Mouse (Mus musculus): Measurements from ENCODE around the gene Zfp281.

Gene Zfp281

GRCm38 (mm10) chr1:136658456-136659227 lies 33.9 kb downstream of the Zfp281 start:
- DNase-seq (ENCODE audit: low spot score in 2 of 2): no peak

- no peak for DNase-seq (ENCODE audit: low spot score in 2 of 2)
Measured at GRCm38 (mm10) chr1:136659337-136659736, 34.6 kb downstream of the Zfp281 start.

- DNase-seq (ENCODE audit: low spot score in 2 of 2): no peak
Measured at GRCm38 (mm10) chr1:136659917-136660316, 35.2 kb downstream of the Zfp281 start.

DNA sequence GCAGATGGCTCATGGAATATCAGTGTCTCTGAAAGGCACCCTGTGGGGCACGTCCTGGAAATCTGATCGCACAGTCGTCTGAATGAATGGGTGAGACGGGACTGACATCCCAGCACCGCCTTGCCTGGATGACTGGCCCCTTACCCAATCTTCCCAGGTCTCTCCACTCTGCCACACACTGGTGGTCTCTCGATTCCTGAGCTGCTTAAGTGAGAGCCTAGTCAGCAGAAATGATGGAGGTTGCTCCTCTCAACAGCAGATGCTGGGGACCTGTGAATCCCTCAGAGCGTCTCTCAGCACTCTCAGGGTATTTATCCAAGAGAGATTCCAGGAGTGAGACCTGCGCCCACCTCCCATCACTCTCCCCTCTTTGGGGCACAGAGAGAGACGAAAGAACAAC lies 36.8 kb downstream of the Zfp281 start:
- no peak for DNase-seq (ENCODE audit: low spot score in 2 of 2)

DNA sequence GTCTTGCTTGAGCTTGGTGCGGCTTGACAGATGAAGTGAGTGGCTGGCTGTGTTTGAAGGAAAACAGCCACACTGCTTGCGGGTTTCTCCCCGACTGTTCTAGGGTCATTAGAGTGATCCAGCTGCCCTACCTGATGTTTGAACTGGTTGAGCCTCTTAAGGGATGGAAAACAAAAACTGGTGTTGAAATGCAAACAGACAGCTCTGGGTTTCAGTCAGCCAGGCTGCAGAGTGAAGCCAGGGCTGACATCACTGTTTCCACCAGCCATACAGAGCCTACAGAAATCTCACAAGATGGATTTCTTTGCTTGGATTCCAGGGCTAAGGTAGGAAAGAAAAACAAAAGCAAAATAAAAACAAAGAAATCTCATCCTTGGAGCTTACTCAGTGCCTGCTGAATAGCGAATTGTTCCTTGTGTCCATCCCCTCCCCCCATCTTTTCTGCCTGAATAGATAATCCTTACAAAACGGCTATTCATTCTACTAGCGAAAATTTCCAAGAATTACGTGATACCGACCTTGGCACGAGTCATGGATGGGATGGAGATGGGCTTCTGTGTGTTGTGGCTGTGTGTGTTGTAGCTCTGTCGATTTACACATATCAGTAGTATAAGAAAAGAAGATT lies 37.4 kb downstream of the Zfp281 start:
- DNase-seq (ENCODE audit: low spot score in 2 of 2): no peak

- no peak for DNase-seq (ENCODE audit: low spot score in 2 of 2)
Measured at GRCm38 (mm10) chr1:136664921-136665582, 40.4 kb downstream of the Zfp281 start.

DNA sequence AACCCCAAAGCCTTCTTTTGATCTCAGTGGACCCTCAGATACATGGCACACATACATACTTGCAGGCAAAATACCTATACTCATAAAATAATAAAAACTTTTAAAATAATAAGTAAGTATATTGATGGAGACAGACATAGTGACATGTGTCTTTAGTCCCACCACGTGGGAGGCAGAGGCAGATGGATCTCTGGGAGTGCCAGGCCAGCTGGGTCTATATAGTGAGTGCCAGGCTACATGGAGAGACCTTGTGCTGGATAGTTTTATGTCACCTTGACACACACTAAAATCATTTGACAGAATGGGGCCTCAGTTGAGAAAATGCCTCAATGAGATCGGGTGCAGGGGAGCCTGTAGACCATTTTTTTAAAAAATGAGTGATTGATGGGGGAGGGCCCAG lies 41.8 kb downstream of the Zfp281 start:
- DNase-seq (ENCODE audit: low spot score in 2 of 2): no peak

DNA sequence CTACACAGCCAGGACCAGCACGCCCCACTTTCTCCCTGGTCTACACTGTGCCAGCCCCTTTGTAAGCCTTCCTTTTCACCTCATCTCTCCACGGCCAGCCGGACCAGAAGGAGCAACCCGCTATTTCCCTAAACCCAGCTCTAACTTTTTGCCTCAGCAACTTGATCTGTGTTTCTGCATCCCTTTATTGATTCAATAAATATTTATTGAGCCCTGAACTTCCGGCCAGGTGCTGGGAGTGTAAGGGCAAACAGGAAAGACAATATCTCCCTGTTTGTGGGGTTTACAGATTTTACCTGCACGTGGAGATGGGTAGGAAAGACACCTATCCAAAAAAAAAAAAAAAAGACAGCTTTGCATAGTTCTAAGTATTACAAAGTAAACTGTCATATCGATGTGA lies 45.2 kb downstream of the Zfp281 start:
- DNase-seq (ENCODE audit: low spot score in 2 of 2): no peak

GRCm38 (mm10) chr1:136670421-136670820 lies 45.7 kb downstream of the Zfp281 start:
- no peak for DNase-seq (ENCODE audit: low spot score in 2 of 2)

GRCm38 (mm10) chr1:136671767-136672434 lies 47.2 kb downstream of the Zfp281 start:
- no peak for DNase-seq (ENCODE audit: low spot score in 2 of 2)

DNA sequence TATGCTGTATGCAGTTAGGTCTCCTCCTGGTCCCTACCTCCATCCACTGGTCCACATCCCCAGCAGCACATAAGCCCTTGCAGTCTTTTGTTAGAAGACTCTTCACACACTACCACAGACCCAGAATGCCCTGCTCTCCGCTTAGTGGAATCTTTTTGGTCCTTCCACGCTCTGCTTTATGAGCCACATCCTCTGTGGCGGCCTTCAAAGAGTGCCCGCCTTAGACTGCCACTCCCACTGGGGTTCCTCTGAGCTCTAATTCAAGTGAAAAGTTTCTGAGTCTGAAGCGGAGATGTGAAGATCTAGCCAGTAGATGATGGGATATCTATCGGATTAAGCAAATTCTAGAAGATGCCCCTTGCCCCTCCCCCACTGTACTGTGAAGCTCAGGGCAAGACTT lies 47.9 kb downstream of the Zfp281 start:
- peak; percentile 40 to 48 for DNase-seq (ENCODE audit: low spot score in 2 of 2)

DNA sequence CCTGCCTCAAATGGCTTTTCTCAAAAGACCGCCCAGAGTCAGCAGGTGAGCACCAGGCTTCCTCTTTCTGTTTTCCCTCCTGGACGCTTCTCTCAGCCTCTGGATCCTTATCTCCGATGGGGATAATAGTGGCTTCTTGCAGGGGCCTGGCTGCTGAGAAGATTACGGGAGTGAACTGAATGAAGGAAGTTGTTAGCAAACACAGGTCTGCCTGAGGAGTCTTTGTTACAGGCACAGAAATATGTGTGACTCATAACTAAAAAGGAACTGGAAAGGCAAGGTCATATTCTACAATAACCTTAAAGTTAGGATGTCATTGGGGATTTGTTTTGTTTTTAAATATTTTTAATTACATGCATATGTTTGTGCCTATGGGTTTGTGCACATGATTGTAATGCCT lies 48.6 kb downstream of the Zfp281 start:
- DNase-seq (ENCODE audit: low spot score in 2 of 2): no peak

- DNase-seq (ENCODE audit: low spot score in 2 of 2): peak in 1 of 2 experiments; percentile 13
Measured at GRCm38 (mm10) chr1:136674548-136675455, 50.1 kb downstream of the Zfp281 start.

DNA sequence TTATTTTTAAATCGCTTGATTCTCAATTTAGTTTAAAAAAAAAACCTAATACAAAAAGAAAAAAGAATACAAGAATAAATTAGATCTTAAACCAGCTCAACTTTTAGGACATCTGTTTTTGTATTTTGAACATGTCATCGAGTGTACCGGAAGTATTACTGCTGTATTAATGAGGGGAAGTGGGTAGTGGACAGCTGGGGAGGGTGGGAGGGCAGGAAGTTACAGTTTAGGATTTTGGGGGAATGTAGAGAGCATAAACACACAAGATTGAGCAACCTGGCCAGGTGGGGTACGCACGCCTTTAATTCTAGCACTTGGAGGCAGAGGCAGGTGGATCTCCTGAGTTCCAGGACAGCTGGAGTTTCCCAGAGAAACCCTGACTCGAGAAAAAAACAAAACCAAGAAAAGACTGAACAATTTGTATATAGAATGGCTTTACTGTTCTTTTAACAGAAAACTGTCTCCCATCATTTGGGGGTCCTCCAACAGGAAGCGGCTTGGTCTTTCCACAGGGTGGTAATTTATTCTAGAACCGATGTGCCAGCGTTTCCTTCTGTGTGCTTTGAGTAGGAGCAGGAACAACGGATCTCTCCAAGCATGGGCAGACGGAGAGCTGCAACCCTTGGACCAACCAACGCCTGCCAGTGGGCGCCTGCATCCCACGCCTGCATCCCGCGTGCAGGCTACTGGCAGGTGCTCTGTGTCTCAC lies 51.2 kb downstream of the Zfp281 start:
- DNase-seq (ENCODE audit: low spot score in 2 of 2): no peak

DNA sequence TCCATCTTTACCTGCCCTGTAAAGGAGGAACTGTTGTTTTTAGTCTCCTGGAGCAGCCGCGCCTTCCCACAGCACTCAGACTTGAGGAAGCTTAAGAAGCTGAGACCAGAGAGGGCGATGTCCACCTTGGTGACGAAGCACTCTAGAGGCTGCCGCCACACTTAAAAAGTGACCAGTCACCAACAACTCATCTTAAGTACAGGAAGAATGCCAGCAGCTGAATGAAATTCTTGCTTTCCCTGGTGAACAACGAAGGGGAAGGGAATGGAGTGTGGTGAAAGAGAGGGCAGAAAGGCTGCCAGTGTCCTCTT lies 51.7 kb downstream of the Zfp281 start:
- DNase-seq (ENCODE audit: low spot score in 2 of 2): no peak

GRCm38 (mm10) chr1:136677847-136678325 lies 53.2 kb downstream of the Zfp281 start:
- DNase-seq (ENCODE audit: low spot score in 2 of 2): no peak

- DNase-seq (ENCODE audit: low spot score in 2 of 2): no peak
Measured at GRCm38 (mm10) chr1:136678836-136679235, 54.1 kb downstream of the Zfp281 start.
